Mouse (Mus musculus) Muller cell, postnatal 12 days (primary cell): ENCODE results near the gene Oxnad1.

Experiments
- DNase-seq: peaks from one replicate; pipeline ENCODE4 v3.0.0-alpha.2; 2015; ENCODE audit errors: inconsistent ontology term

Gene Oxnad1

GRCm38 (mm10) chr14:32141723-32142122 lies 56.5 kb downstream of the Oxnad1 start, which contains the start of gene Msmb:
Gene Msmb, plus strand, starts transcription at chr14:32142023.
- no peak for DNase-seq

- no peak for DNase-seq
Observed at GRCm38 (mm10) chr14:32144734-32145133, 59.6 kb downstream of the Oxnad1 start.

DNA sequence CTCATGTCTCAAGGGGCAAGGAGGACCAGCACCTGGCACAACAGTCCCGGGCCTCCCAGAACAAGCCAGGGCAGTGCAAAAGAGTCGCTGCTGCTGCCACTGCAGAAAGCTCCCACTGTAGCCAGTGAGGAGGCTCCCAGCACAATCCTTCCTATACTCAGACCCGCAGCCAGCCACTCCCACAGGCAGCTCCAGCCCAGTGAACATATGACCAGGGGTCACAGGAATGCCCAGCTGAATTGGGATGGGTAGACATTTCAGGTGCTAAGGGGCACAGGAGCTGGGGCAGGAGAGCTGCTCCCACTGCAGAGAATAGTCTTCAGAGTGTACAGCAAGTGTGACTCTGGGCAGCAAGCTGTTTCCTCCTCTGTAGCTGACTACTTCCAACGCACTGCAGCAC lies 60.2 kb downstream of the Oxnad1 start:
- no peak for DNase-seq

GRCm38 (mm10) chr14:32145809-32146511 lies 60.8 kb downstream of the Oxnad1 start:
- no peak for DNase-seq

DNA sequence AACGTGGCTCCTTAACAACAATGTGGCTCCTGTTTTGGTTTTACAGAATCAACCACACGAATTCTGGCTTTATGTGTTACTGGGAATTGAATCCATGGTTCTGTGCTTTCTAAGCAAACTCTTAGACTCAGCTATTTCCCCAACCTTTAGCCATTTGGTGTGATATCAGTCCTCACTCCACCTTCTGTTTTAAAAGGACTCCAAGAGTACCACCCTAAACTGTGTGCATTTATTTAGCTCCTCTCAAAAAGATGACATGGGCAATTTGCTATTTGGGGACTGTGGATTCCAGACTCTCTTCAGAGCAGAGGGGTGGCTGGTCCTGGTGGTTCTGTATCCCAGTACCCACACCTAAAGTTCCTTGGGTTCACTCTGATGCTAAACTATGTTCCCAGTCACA lies 61.4 kb downstream of the Oxnad1 start:
- no peak for DNase-seq

GRCm38 (mm10) chr14:32150872-32151271 lies 65.7 kb downstream of the Oxnad1 start:
- DNase-seq: no peak

GRCm38 (mm10) chr14:32152243-32152965 lies 67.2 kb downstream of the Oxnad1 start:
- DNase-seq: no peak
